Mouse (Mus musculus) hindbrain, embryonic 12.5 days (tissue): Measurements from ENCODE around the gene Clip2. TPM values are rescaled to one million over a fixed set of nuclear protein-coding genes. Genes with fewer than 3 reads are reported as not detected.
"Not testable (repeated sequence)": the region's sequence is repeated elsewhere in the genome, so short reads cannot be mapped to it uniquely, and the experiment has no call there.

Experiments used
- ATAC-seq: fragments of 200-750 bp; cut with Nextera tagmentation; 2 replicates; pipeline ENCODE4 v1.8.0; 2017; ENCODE audit warnings: moderate TSS enrichment; ENCODE audit not compliant: low FRiP score
- H3K27ac ChIP-seq: fragments of 300-500 bp; sonication (generic); 2 replicates; pipeline ENCODE4 v1.5.1; 2016; ENCODE audit warnings: mild to moderate bottlenecking
- H3K27me3 ChIP-seq: fragments of 300-500 bp; sonication (generic); 2 replicates; pipeline ENCODE4 v1.6.1; 2016; ENCODE audit warnings: mild to moderate bottlenecking
- H3K36me3 ChIP-seq: fragments of 300-500 bp; sonication (generic); 2 replicates; pipeline ENCODE4 v1.6.1; 2016; ENCODE audit warnings: mild to moderate bottlenecking
- H3K4me1 ChIP-seq: fragments of 300-500 bp; sonication (generic); 2 replicates; pipeline ENCODE4 v1.6.1; 2016
- H3K4me2 ChIP-seq: fragments of 300-500 bp; sonication (generic); replicated peaks from 2 replicates; pipeline ENCODE4 v1.6.1; 2016; ENCODE audit warnings: mild to moderate bottlenecking
- H3K4me3 ChIP-seq: fragments of 300-500 bp; sonication (generic); 2 replicates; pipeline ENCODE4 v1.5.1; 2016; ENCODE audit warnings: mild to moderate bottlenecking
- H3K9ac ChIP-seq: fragments of 300-500 bp; sonication (generic); 2 replicates; pipeline ENCODE4 v1.6.1; 2016; ENCODE audit warnings: mild to moderate bottlenecking, moderate library complexity
- H3K9me3 ChIP-seq: fragments of 300-500 bp; sonication (generic); replicated peaks from 2 replicates; pipeline ENCODE4 v1.6.1; 2016; ENCODE audit warnings: mild to moderate bottlenecking
- WGBS: fragments of 180-500 bp; shearing (Covaris S2); methylation state at CpG from one replicate; pipeline ENCODE4 v1.1.7; 2016; 5-methylcytosine and 5-hydroxymethylcytosine counted together
- polyA plus RNA-seq: library from polyadenylated mRNA; unstranded; fragments of >200 nt; fragmentation: Nextera tagmentation; extraction: Ambion mirVana; gene quantifications from 2 replicates; pipeline ENCODE4 v1.2.1, GENCODE M21; 2016

Clip2 gene
- polyA plus RNA-seq, 1 experiment from 2014 or later: 12.6 TPM

- 90% methylated on average over 7 of the region's 7 CpGs for WGBS
- not testable (repeated sequence) for ATAC-seq, H3K9ac ChIP-seq, H3K4me3 ChIP-seq, H3K36me3 ChIP-seq, H3K4me1 ChIP-seq, H3K9me3 ChIP-seq, H3K27ac ChIP-seq, H3K27me3 ChIP-seq, H3K4me2 ChIP-seq
Observed at GRCm38 (mm10) chr5:134475686-134476085, 76.5 kb downstream of the Clip2 start.

GRCm38 (mm10) chr5:134475006-134475605 is 77.1 kb downstream of the Clip2 start:
- no peaks in the 10 kb centered on the region for H3K36me3 ChIP-seq
- ATAC-seq: no peak

GRCm38 (mm10) chr5:134473902-134474301 is 78.3 kb downstream of the Clip2 start:
- no peaks in the 10 kb centered on the region for H3K4me1 ChIP-seq
- no peak overlapping the region for H3K9ac ChIP-seq
- H3K9me3 ChIP-seq: 0 out of 2 replicates have a peak, but pooled peaks cover 4% of the 10 kb centered on the region
- H3K36me3 ChIP-seq: no peaks in the 10 kb centered on the region
- H3K27ac ChIP-seq: no peak overlapping the region
- H3K4me3 ChIP-seq: no peak overlapping the region
- H3K27me3 ChIP-seq: no peaks in the 10 kb centered on the region
- 82% methylated on average over 2 of the region's 2 CpGs for WGBS
- no peak overlapping the region for H3K4me2 ChIP-seq
- no peak for ATAC-seq

More at GRCm38 (mm10) chr5:134475006-134475605, 77.1 kb downstream of the Clip2 start:
- no peak overlapping the region for H3K27ac ChIP-seq
- H3K9me3 ChIP-seq: 0 out of 2 replicates have a peak, but pooled peaks cover 4% of the 10 kb centered on the region
- no peak overlapping the region for H3K4me3 ChIP-seq
- 98% methylated on average over 6 of the region's 6 CpGs for WGBS
- no peaks in the 10 kb centered on the region for H3K27me3 ChIP-seq
- no peak overlapping the region for H3K4me2 ChIP-seq
- H3K4me1 ChIP-seq: no peaks in the 10 kb centered on the region
- no peak overlapping the region for H3K9ac ChIP-seq

GRCm38 (mm10) chr5:134470538-134471169 is 81.6 kb downstream of the Clip2 start:
- H3K36me3 ChIP-seq: no peaks in the 10 kb centered on the region
- H3K9me3 ChIP-seq: 0 out of 2 replicates have a peak, but pooled peaks cover 4% of the 10 kb centered on the region
- no peak overlapping the region for H3K4me3 ChIP-seq
- ATAC-seq: no peak
- peaks cover 15% of the 10 kb centered on the region for H3K4me1 ChIP-seq
- 86% methylated on average over 8 of the region's 8 CpGs for WGBS
- H3K9ac ChIP-seq: no peak overlapping the region
- no peak overlapping the region for H3K4me2 ChIP-seq
- no peak overlapping the region for H3K27ac ChIP-seq
- H3K27me3 ChIP-seq: no peaks in the 10 kb centered on the region

- no peak overlapping the region for H3K9ac ChIP-seq
- WGBS: 83% methylated on average over 7 of the region's 7 CpGs
- H3K4me2 ChIP-seq: no peak overlapping the region
- no peaks in the 10 kb centered on the region for H3K36me3 ChIP-seq
- no peak overlapping the region for H3K27ac ChIP-seq
- H3K4me1 ChIP-seq: peaks cover 15% of the 10 kb centered on the region
- no peak overlapping the region for H3K4me3 ChIP-seq
- H3K9me3 ChIP-seq: no peaks in the 10 kb centered on the region
- H3K27me3 ChIP-seq: no peaks in the 10 kb centered on the region
- ATAC-seq: no peak
Observed at GRCm38 (mm10) chr5:134469559-134470150, 82.6 kb downstream of the Clip2 start.

- Histone ChIP-seq H3K9ac (no peak overlapping the region; the same call in 1 of the 2 replicates), H3K27me3 (no peaks in the 10 kb centered on the region), H3K4me3 (no peak overlapping the region), H3K4me1 (peaks cover 15% of the 10 kb centered on the region), H3K9me3 (no peaks in the 10 kb centered on the region), H3K27ac (no peak overlapping the region), H3K4me2 (no peak overlapping the region), H3K36me3 (no peaks in the 10 kb centered on the region)
- 73% methylated on average over 10 of the region's 10 CpGs for whole genome bisulfite sequencing
- no peak for ATAC-seq
Observed at GRCm38 (mm10) chr5:134468158-134468765, 84.0 kb downstream of the Clip2 start.

- H3K9ac ChIP-seq: no peak overlapping the region
- H3K4me2 ChIP-seq: peak overlapping the region; percentile 36; the same call in 1 of the 2 replicates
- H3K4me1 ChIP-seq: peaks cover 15% of the 10 kb centered on the region
- 0 out of 2 replicates have a peak, but pooled peaks have one; percentile 27 for ATAC-seq
- no peaks in the 10 kb centered on the region for H3K9me3 ChIP-seq
- H3K4me3 ChIP-seq: no peak overlapping the region
- H3K27ac ChIP-seq: peak overlapping the region; percentile 76
- 57% methylated on average over 8 of the region's 8 CpGs for WGBS
- H3K27me3 ChIP-seq: no peaks in the 10 kb centered on the region
- H3K36me3 ChIP-seq: no peaks in the 10 kb centered on the region
Observed at GRCm38 (mm10) chr5:134467030-134467549, 85.1 kb downstream of the Clip2 start.

- peak; percentile 84 for ATAC-seq
- Histone ChIP-seq H3K4me3 (no peak overlapping the region), H3K27ac (peak overlapping the region; percentile 76), H3K9me3 (no peaks in the 10 kb centered on the region), H3K4me1 (peaks cover 15% of the 10 kb centered on the region), H3K27me3 (no peaks in the 10 kb centered on the region), H3K4me2 (peak overlapping the region; percentile 36), H3K36me3 (no peaks in the 10 kb centered on the region), H3K9ac (no peak overlapping the region)
- WGBS: 12% methylated on average over 21 of the region's 21 CpGs
Observed at GRCm38 (mm10) chr5:134466296-134467029, 85.8 kb downstream of the Clip2 start.

GRCm38 (mm10) chr5:134465197-134465596 is 87.0 kb downstream of the Clip2 start:
- H3K9ac ChIP-seq: no peak overlapping the region
- peaks cover 15% of the 10 kb centered on the region for H3K4me1 ChIP-seq
- H3K9me3 ChIP-seq: no peaks in the 10 kb centered on the region
- H3K27ac ChIP-seq: no peak overlapping the region
- H3K4me2 ChIP-seq: no peak overlapping the region
- 100% methylated on average over 1 of the region's 1 CpGs for WGBS
- no peak for ATAC-seq
- H3K4me3 ChIP-seq: no peak overlapping the region
- no peaks in the 10 kb centered on the region for H3K27me3 ChIP-seq
- no peaks in the 10 kb centered on the region for H3K36me3 ChIP-seq

- no peak for ATAC-seq
- no peak overlapping the region for H3K9ac ChIP-seq
Observed at GRCm38 (mm10) chr5:134464225-134464624, 88.0 kb downstream of the Clip2 start.

GRCm38 (mm10) chr5:134462731-134463130 is 89.5 kb downstream of the Clip2 start:
- Histone ChIP-seq H3K9me3 (no peaks in the 10 kb centered on the region), H3K4me1 (peaks cover 15% of the 10 kb centered on the region), H3K27ac (no peak overlapping the region), H3K4me3 (no peak overlapping the region), H3K27me3 (no peaks in the 10 kb centered on the region), H3K4me2 (no peak overlapping the region), H3K9ac (no peak overlapping the region), H3K36me3 (no peaks in the 10 kb centered on the region)
- WGBS: 79% methylated on average over 8 of the region's 8 CpGs
- no peak for ATAC-seq

More at GRCm38 (mm10) chr5:134464225-134464624, 88.0 kb downstream of the Clip2 start:
- no peaks in the 10 kb centered on the region for H3K36me3 ChIP-seq
- H3K4me3 ChIP-seq: no peak overlapping the region
- no peaks in the 10 kb centered on the region for H3K27me3 ChIP-seq
- H3K4me2 ChIP-seq: no peak overlapping the region
- H3K9me3 ChIP-seq: no peaks in the 10 kb centered on the region
- WGBS: 93% methylated on average over 5 of the region's 5 CpGs
- peaks cover 15% of the 10 kb centered on the region for H3K4me1 ChIP-seq
- no peak overlapping the region for H3K27ac ChIP-seq
